Comparison of ENCODE assay signal across 8 mouse cellular contexts in genomic region chr2:9888913-9889650, GRCm38 (mm10). TPM values are rescaled to one million over a fixed set of nuclear protein-coding genes. Genes with fewer than 3 reads are reported as not detected.
A peak's percentile ranks its signal among the peaks of the same experiment; 100 is the strongest.
DNase-seq lines count a peak whose midpoint lies in the region; ATAC-seq and TF ChIP-seq lines count a peak whose summit lies in the region.

TSS of gene 9230102O04Rik (minus strand) at chr2:9889540.

- intact Hi-C loops in left cerebral cortex, postnatal 25 days (cut with DNase I): loop anchor here (10.0 kb wide), 2 partner anchors 1134 to 1214 kb away; no protein-coding TSS in a partner anchor

- peaks cover 67% of the 10 kb centered on the region for H3K27me3 ChIP-seq in forebrain, embryonic 16.5 days (replicated peaks; ENCODE audit: control insufficient read depth, insufficient read depth, low read length)
- H3K27me3 ChIP-seq in kidney, embryonic 15.5 days: peaks cover 95% of the 10 kb centered on the region
- H3K27me3 ChIP-seq in midbrain, embryonic 11.5 days (ENCODE audit: control insufficient read depth, insufficient read depth, low read length): peaks cover 89% of the 10 kb centered on the region

- no peaks in the 10 kb centered on the region for H3K9me3 ChIP-seq in ES-E14 (ENCODE audit: control insufficient read depth, insufficient read depth, low read depth, low read length)
- no peaks in the 10 kb centered on the region for H3K9me3 ChIP-seq in forebrain, embryonic 16.5 days (ENCODE audit: control insufficient read depth, low read length)
- H3K9me3 ChIP-seq in kidney, embryonic 15.5 days (replicated peaks): no peaks in the 10 kb centered on the region
- no peaks in the 10 kb centered on the region for H3K9me3 ChIP-seq in midbrain, embryonic 11.5 days (ENCODE audit: control insufficient read depth, low read length)

- no peak within 1 kb of the TSS for H3K9ac ChIP-seq in ES-E14 (ENCODE audit: insufficient read depth, low read depth, low read length, poor library complexity, severe bottlenecking)
- H3K9ac ChIP-seq in forebrain, embryonic 16.5 days (replicated peaks; ENCODE audit: low read depth, low read length): no peak within 1 kb of the TSS
- peak within 1 kb of the TSS; percentile 23 for H3K9ac ChIP-seq in kidney, embryonic 15.5 days
- no peak within 1 kb of the TSS for H3K9ac ChIP-seq in midbrain, embryonic 11.5 days (ENCODE audit: low read length)

- ATAC-seq in forebrain, embryonic 16.5 days: peak; percentile 49
- ATAC-seq in kidney, embryonic 15.5 days (replicated peaks; ENCODE audit: low FRiP score): peak; percentile 90
- peak; percentile 78 for ATAC-seq in midbrain, embryonic 11.5 days (ENCODE audit: low FRiP score)

- no peak within 1 kb of the TSS for H3K4me2 ChIP-seq in forebrain, embryonic 16.5 days (ENCODE audit: low read length)
- peak within 1 kb of the TSS; percentile 54 for H3K4me2 ChIP-seq in kidney, embryonic 15.5 days
- H3K4me2 ChIP-seq in midbrain, embryonic 11.5 days: peak within 1 kb of the TSS; percentile 32

- H3K4me3 ChIP-seq in ES-E14 (ENCODE audit: insufficient read depth in 1 of 2, low read depth in 1 of 2, low read length in 2 of 2, poor library complexity in 1 of 2, severe bottlenecking in 1 of 2): peak within 1 kb of the TSS; percentile 50 to 54
- no peak within 1 kb of the TSS for H3K4me3 ChIP-seq in forebrain, embryonic 16.5 days (replicated peaks; ENCODE audit: low read length)
- H3K4me3 ChIP-seq in kidney, embryonic 15.5 days (replicated peaks): peak within 1 kb of the TSS; percentile 55
- peak within 1 kb of the TSS; percentile 13 for H3K4me3 ChIP-seq in midbrain, embryonic 11.5 days (ENCODE audit: low read depth, low read length)

- H3K4me1 ChIP-seq in ES-E14 (ENCODE audit: control insufficient read depth in 2 of 2, insufficient read depth in 2 of 2, low read length in 2 of 2, poor library complexity in 1 of 2): no peaks in the 10 kb centered on the region
- H3K4me1 ChIP-seq in forebrain, embryonic 16.5 days (replicated peaks; ENCODE audit: control insufficient read depth, insufficient read depth, low read length): peaks cover 7% of the 10 kb centered on the region
- peaks cover 17% of the 10 kb centered on the region for H3K4me1 ChIP-seq in kidney, embryonic 15.5 days
- peaks cover 4% of the 10 kb centered on the region; the same call in 1 of the 2 replicates for H3K4me1 ChIP-seq in midbrain, embryonic 11.5 days (ENCODE audit: control insufficient read depth, insufficient read depth, low read length)

- no peak within 1 kb of the TSS for H3K27ac ChIP-seq in ES-E14 (ENCODE audit: insufficient read depth, low read depth, low read length, poor library complexity, severe bottlenecking)
- no peak within 1 kb of the TSS for H3K27ac ChIP-seq in forebrain, embryonic 16.5 days (ENCODE audit: low read length)
- H3K27ac ChIP-seq in kidney, embryonic 15.5 days: peak within 1 kb of the TSS; percentile 55
- H3K27ac ChIP-seq in midbrain, embryonic 11.5 days (ENCODE audit: low read depth, low read length): no peak within 1 kb of the TSS

- in situ Hi-C loops in ES-E14 (cut with MboI; ENCODE audit: low sequenced_read_pairs in 2 of 2, unreplicated experiment in 2 of 2): no loop called here

- H3K36me3 ChIP-seq in ES-E14 (ENCODE audit: control insufficient read depth, insufficient read depth, low read length, poor library complexity, severe bottlenecking): no peaks in the 10 kb centered on the region
- H3K36me3 ChIP-seq in forebrain, embryonic 16.5 days (ENCODE audit: control insufficient read depth, insufficient read depth): no peaks in the 10 kb centered on the region
- H3K36me3 ChIP-seq in kidney, embryonic 15.5 days: no peaks in the 10 kb centered on the region
- H3K36me3 ChIP-seq in midbrain, embryonic 11.5 days (ENCODE audit: control insufficient read depth, insufficient read depth, low read length): no peaks in the 10 kb centered on the region

- peak; percentile 77 for DNase-seq in CD4-positive, CD25-positive, alpha-beta regulatory T cell, adult 2 months (ENCODE audit: low read depth, low spot score)
- DNase-seq in ES-E14 (ENCODE audit: low read depth, low spot score): no peak
- DNase-seq in midbrain, embryonic 11.5 days (ENCODE audit: low spot score, missing footprints): peak; percentile 95
- DNase-seq in thymus, postnatal 36 days: peak; percentile 61 to 65
- no peak for DNase-seq in left cerebral cortex, postnatal 25 days (ENCODE audit: low spot score in 2 of 2)
- DNase-seq in cerebellum, postnatal 4 days (ENCODE audit: low spot score in 2 of 2): no peak

- WGBS in forebrain, embryonic 16.5 days: under 1% methylated on average over 30 of the region's 30 CpGs
- 1% methylated on average over 30 of the region's 30 CpGs for WGBS in kidney, embryonic 15.5 days
- WGBS in midbrain, embryonic 11.5 days: under 1% methylated on average over 30 of the region's 30 CpGs

TF ChIP-seq in ES-E14, 5 proteins besides CTCF, POLR2A, EP300 and RAD21:
- TF ChIP-seq MAFK (IDR thresholded peaks at IDR 0.05; ENCODE audit: insufficient read depth, low read depth, low read length) (no peak), ZC3H11A (IDR thresholded peaks at IDR 0.05; ENCODE audit: borderline replicate concordance, low read depth, low read length) (no peak), ZNF384 (IDR thresholded peaks at IDR 0.05; ENCODE audit: low read depth, low read length) (no peak), CHD2 (IDR thresholded peaks at IDR 0.05; ENCODE audit: low read depth, low read length) (no peak), HCFC1 (IDR thresholded peaks at IDR 0.05; ENCODE audit: borderline replicate concordance, insufficient read depth, low read length) (no peak)

RNA-seq across cellular contexts. Expression of gene 9230102O04Rik, which starts in this region (rescaled TPM):
- not detected in 2 replicates for total RNA-seq in ES-E14 (2012; rRNA removed)
- not detected in 2 replicates for polyA plus RNA-seq in forebrain, embryonic 16.5 days (2015; fragmentation: Nextera tagmentation; extraction: Ambion mirVana)
- 4.9 and 6.2 TPM in 2 replicates for polyA plus RNA-seq in kidney, embryonic 15.5 days (2015; fragmentation: Nextera tagmentation; extraction: Ambion mirVana)
- 1.4 and 1.6 TPM in 2 replicates for polyA plus RNA-seq in midbrain, embryonic 11.5 days (2014; fragmentation: Nextera tagmentation; extraction: Ambion mirVana)
- not detected for total RNA-seq in left cerebral cortex, postnatal 25 days (2021)

Comparison
In these comparisons a context has a peak if more than half of its experiments do, and no peak if none do; other contexts are left out.
1. Peak in ATAC-seq in forebrain, embryonic 16.5 days; RNA of the gene not detected or under 1 TPM.
2. DNase-seq: peak in CD4-positive, CD25-positive, alpha-beta regulatory T cell, adult 2 months (single experiment), midbrain, embryonic 11.5 days (single experiment) and thymus, postnatal 36 days (2 of 2); none in ES-E14 (single experiment), left cerebral cortex, postnatal 25 days (0 of 2) and cerebellum, postnatal 4 days (0 of 2).
3. Peak in every context shown above with its lines, with median percentiles within 50 percentile points of each other: ATAC-seq.